27 mouse cellular contexts compared by ENCODE assay signal in genomic region chr2:131750679-131751078, GRCm38 (mm10).
A peak's percentile ranks its signal among the peaks of the same experiment; 100 is the strongest.
DNase-seq lines count a peak whose midpoint lies in the region; ATAC-seq and TF ChIP-seq lines count a peak whose summit lies in the region.
"Had no signal": no experiment of that assay in that cellular context is flagged by ENCODE, and none has a peak within 500 bp of the region (broad histone marks: within the 10 kb centered on the region; RNA-seq: fewer than 3 reads in every experiment).

No protein-coding gene starts in this region.

- no peak overlapping the region for H3K4me2 ChIP-seq in forebrain, postnatal 0 days (ENCODE audit: low read depth)
- H3K4me2 ChIP-seq in forebrain, embryonic 14.5 days (ENCODE audit: low read length) = no peak overlapping the region
- no peak overlapping the region for H3K4me2 ChIP-seq in lung, embryonic 14.5 days
- H3K4me2 ChIP-seq in lung, postnatal 0 days (replicated peaks; ENCODE audit: low read depth, low read length) = no peak overlapping the region
- H3K4me2 ChIP-seq: embryonic facial prominence, embryonic 13.5 days; forebrain, embryonic 12.5 days; heart, embryonic 13.5 days; hindbrain, embryonic 14.5 days had no signal

- peak; percentile 40; the same call in 1 of the 2 replicates for ATAC-seq in forebrain, postnatal 0 days
- ATAC-seq in forebrain, embryonic 14.5 days = no peak
- peak; percentile 61 for ATAC-seq in lung, embryonic 14.5 days (ENCODE audit: insufficient read depth)
- peak; percentile 46; the same call in 1 of the 2 replicates for ATAC-seq in lung, postnatal 0 days
- ATAC-seq: activated CD4-positive, CD25-positive, alpha-beta regulatory T cell, adult 4 months; forebrain, embryonic 16.5 days; hindbrain, postnatal 0 days had no signal

- DNase-seq in forebrain, postnatal 0 days = no peak
- DNase-seq in forebrain, embryonic 14.5 days (ENCODE audit: low spot score) = no peak
- DNase-seq in lung, embryonic 14.5 days = peak; percentile 37
- DNase-seq in lung, adult 2 months = no peak
- DNase-seq in lung, postnatal 0 days (ENCODE audit: low spot score) = no peak
- DNase-seq in lung, adult 18-20 months = no peak
- DNase-seq: adrenal gland, adult 8-10 months; adrenal gland, postnatal 25 days; cerebellum, adult 11-12 months; cerebellum, adult 8-10 months; cerebellum, postnatal 10 days; cerebellum, postnatal 36 days; embryo, embryonic 11 days; gastrocnemius, adult 2 months; gastrocnemius, postnatal 14 days; heart, adult 18-20 months; heart, postnatal 14 days; heart, postnatal 4 days had no signal

- no peak overlapping the region for H3K27ac ChIP-seq in forebrain, postnatal 0 days (ENCODE audit: low read depth, low read length)
- H3K27ac ChIP-seq in forebrain, embryonic 14.5 days (ENCODE audit: low read depth, low read length) = no peak overlapping the region
- H3K27ac ChIP-seq in lung, embryonic 14.5 days (ENCODE audit: low read depth) = peak overlapping the region; percentile 67
- no peak overlapping the region for H3K27ac ChIP-seq in lung, postnatal 0 days (ENCODE audit: low read length)
- H3K27ac ChIP-seq: embryonic facial prominence, embryonic 10.5 days; embryonic facial prominence, embryonic 13.5 days; forebrain, embryonic 12.5 days; gastrocnemius, adult 2 months; hindbrain, embryonic 14.5 days; hindbrain, postnatal 0 days had no signal

- TF ChIP-seq EP300 in lung, postnatal 0 days (IDR thresholded peaks at IDR 0.05) = no peak

- no peak for TF ChIP-seq CTCF in forebrain, postnatal 0 days (IDR thresholded peaks at IDR 0.05; ENCODE audit: low read depth)
- TF ChIP-seq CTCF in lung, embryonic 14.5 days (IDR thresholded peaks at IDR 0.05; ENCODE audit: low read depth) = no peak
- no peak for TF ChIP-seq CTCF in lung, adult 2 months (IDR thresholded peaks at IDR 0.05; ENCODE audit: insufficient read depth, low read length)
- TF ChIP-seq CTCF in lung, postnatal 0 days (IDR thresholded peaks at IDR 0.05) = no peak

- H3K9ac ChIP-seq in forebrain, postnatal 0 days = no peak overlapping the region
- no peak overlapping the region for H3K9ac ChIP-seq in forebrain, embryonic 14.5 days (ENCODE audit: low read length)
- no peak overlapping the region for H3K9ac ChIP-seq in lung, embryonic 14.5 days
- no peak overlapping the region for H3K9ac ChIP-seq in lung, postnatal 0 days (replicated peaks; ENCODE audit: low read depth)
- H3K9ac ChIP-seq: embryonic facial prominence, embryonic 13.5 days; forebrain, embryonic 12.5 days; heart, embryonic 13.5 days; hindbrain, embryonic 14.5 days had no signal

- H3K4me3 ChIP-seq in forebrain, postnatal 0 days (ENCODE audit: low read depth, low read length) = no peak overlapping the region
- H3K4me3 ChIP-seq in forebrain, embryonic 14.5 days (ENCODE audit: low read depth, low read length) = no peak overlapping the region
- H3K4me3 ChIP-seq in lung, embryonic 14.5 days (ENCODE audit: low read depth, low read length) = no peak overlapping the region
- no peak overlapping the region for H3K4me3 ChIP-seq in lung, adult 2 months (replicated peaks; ENCODE audit: extremely low read depth, low read depth, low read length)
- no peak overlapping the region for H3K4me3 ChIP-seq in lung, postnatal 0 days (ENCODE audit: low read depth, low read length)
- H3K4me3 ChIP-seq: embryonic facial prominence, embryonic 10.5 days; embryonic facial prominence, embryonic 13.5 days; erythroblast, embryonic 14.5 days; forebrain, embryonic 12.5 days; gastrocnemius, adult 2 months; heart, embryonic 13.5 days had no signal

- no peaks in the 10 kb centered on the region for H3K27me3 ChIP-seq in forebrain, postnatal 0 days (ENCODE audit: insufficient read depth, low read length)
- H3K27me3 ChIP-seq in forebrain, embryonic 14.5 days (replicated peaks; ENCODE audit: control insufficient read depth, insufficient read depth, low read length) = no peaks in the 10 kb centered on the region
- H3K27me3 ChIP-seq in lung, embryonic 14.5 days (ENCODE audit: insufficient read depth, low read length) = no peaks in the 10 kb centered on the region
- H3K27me3 ChIP-seq in lung, postnatal 0 days (replicated peaks; ENCODE audit: insufficient read depth, low read length) = no peaks in the 10 kb centered on the region
- H3K27me3 ChIP-seq: embryonic facial prominence, embryonic 13.5 days; forebrain, embryonic 12.5 days; heart, embryonic 13.5 days had no signal

- no peaks in the 10 kb centered on the region for H3K9me3 ChIP-seq in forebrain, postnatal 0 days (ENCODE audit: low read length)
- no peaks in the 10 kb centered on the region for H3K9me3 ChIP-seq in forebrain, embryonic 14.5 days (replicated peaks; ENCODE audit: control insufficient read depth, low read length)
- no peaks in the 10 kb centered on the region for H3K9me3 ChIP-seq in lung, embryonic 14.5 days (ENCODE audit: low read depth, low read length)
- no peaks in the 10 kb centered on the region for H3K9me3 ChIP-seq in lung, postnatal 0 days (ENCODE audit: low read length)
- H3K9me3 ChIP-seq: embryonic facial prominence, embryonic 10.5 days; embryonic facial prominence, embryonic 13.5 days; forebrain, embryonic 12.5 days; heart, embryonic 13.5 days had no signal

- no peaks in the 10 kb centered on the region for H3K36me3 ChIP-seq in forebrain, postnatal 0 days (ENCODE audit: insufficient read depth)
- H3K36me3 ChIP-seq in forebrain, embryonic 14.5 days (ENCODE audit: control insufficient read depth, insufficient read depth, low read length) = no peaks in the 10 kb centered on the region
- H3K36me3 ChIP-seq in lung, embryonic 14.5 days (ENCODE audit: insufficient read depth) = no peaks in the 10 kb centered on the region
- no peaks in the 10 kb centered on the region for H3K36me3 ChIP-seq in lung, postnatal 0 days (ENCODE audit: insufficient read depth, low read length)
- H3K36me3 ChIP-seq: embryonic facial prominence, embryonic 10.5 days; embryonic facial prominence, embryonic 13.5 days; forebrain, embryonic 12.5 days; heart, embryonic 13.5 days had no signal

- no peaks in the 10 kb centered on the region for H3K4me1 ChIP-seq in forebrain, postnatal 0 days (ENCODE audit: insufficient read depth)
- H3K4me1 ChIP-seq in forebrain, embryonic 14.5 days (ENCODE audit: control insufficient read depth, insufficient read depth, low read length) = no peaks in the 10 kb centered on the region
- H3K4me1 ChIP-seq in lung, embryonic 14.5 days (ENCODE audit: insufficient read depth) = peaks cover 5% of the 10 kb centered on the region
- no peaks in the 10 kb centered on the region for H3K4me1 ChIP-seq in lung, adult 2 months (ENCODE audit: control insufficient read depth, insufficient read depth, low read length)
- H3K4me1 ChIP-seq in lung, postnatal 0 days (ENCODE audit: insufficient read depth, low read depth, low read length) = no peaks in the 10 kb centered on the region
- H3K4me1 ChIP-seq: embryonic facial prominence, embryonic 13.5 days; forebrain, embryonic 12.5 days had no signal

- WGBS in forebrain, postnatal 0 days = 69% methylated on average over 6 of the region's 6 CpGs
- 78% methylated on average over 6 of the region's 6 CpGs for whole genome bisulfite sequencing in forebrain, embryonic 14.5 days
- WGBS in lung, embryonic 14.5 days = 55% methylated on average over 6 of the region's 6 CpGs
- WGBS in lung, adult 2 months = 61% methylated on average over 6 of the region's 6 CpGs
- 59% methylated on average over 5 of the region's 6 CpGs for WGBS in lung, postnatal 0 days

- no peak for TF ChIP-seq POLR2A in lung, adult 2 months (IDR thresholded peaks at IDR 0.05; ENCODE audit: borderline replicate concordance, extremely low read depth, low read depth, low read length)
